Mouse (Mus musculus) liver, postnatal 0 days (tissue): Measurements from ENCODE around the gene Ucn3.

ENCODE experiments used
- CTCF ChIP-seq: sonication (generic); IDR thresholded peaks from 2 replicates; pipeline ENCODE4 v1.5.1; 2016; ENCODE audit warnings: antibody characterized with exemption, low read depth
- EP300 ChIP-seq: IDR thresholded peaks from 2 replicates; pipeline ENCODE4 v1.6.1; 2016; ENCODE audit warnings: antibody characterized with exemption, low read depth, mild to moderate bottlenecking

DNA sequence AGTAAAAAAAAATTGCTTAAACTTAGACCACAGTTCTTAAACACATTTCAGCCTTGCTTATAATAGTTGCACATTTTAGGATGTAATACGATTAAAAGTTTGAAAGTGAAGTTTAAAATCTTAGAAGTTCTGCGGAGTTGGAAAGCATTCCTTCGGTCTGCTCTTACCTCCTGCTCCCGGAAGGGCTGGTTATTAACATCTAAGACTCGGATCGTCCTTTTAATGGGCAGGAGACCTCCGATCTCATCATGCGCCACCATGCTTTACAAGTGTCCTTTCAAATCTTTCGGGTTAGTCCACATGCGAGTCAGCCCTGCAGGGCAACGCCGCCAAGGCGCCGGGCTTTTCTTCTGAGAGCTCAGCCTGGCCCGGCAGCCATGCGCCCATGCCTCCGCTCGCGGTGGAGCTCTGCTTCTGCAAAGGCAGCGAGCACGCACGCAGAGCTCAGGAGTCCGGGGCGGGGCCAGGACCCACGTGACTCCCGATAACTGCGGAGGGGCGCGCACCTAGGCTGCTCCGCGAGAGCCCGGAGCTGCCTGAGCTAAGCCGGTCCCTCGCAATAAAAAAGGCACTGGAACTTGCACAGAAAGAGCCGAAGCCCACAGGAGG is 51.9 kb downstream of the Ucn3 start:
- TF ChIP-seq CTCF = 0 out of 2 replicates have a peak, but pooled peaks have one; percentile 12
- TF ChIP-seq EP300 = peak; percentile 61
